Mouse (Mus musculus) macrophage (primary cell): ENCODE results near the gene Gm11213. TPM values are rescaled to one million over a fixed set of nuclear protein-coding genes. Genes with fewer than 3 reads are reported as not detected.

Experiments used
- H3K27ac ChIP-seq: fragments of 350-480 bp; formaldehyde crosslinking; 2 replicates; pipeline ENCODE4 v1.9.0; 2021
- H3K36me3 ChIP-seq: fragments of 350-480 bp; formaldehyde crosslinking; 2 replicates; pipeline ENCODE4 v1.9.0; 2021; ENCODE audit errors: inconsistent target
- H3K4me3 ChIP-seq: fragments of 350-480 bp; formaldehyde crosslinking; 2 replicates; pipeline ENCODE4 v1.9.0; 2021; ENCODE audit errors: inconsistent target
- H3K79me2 ChIP-seq: fragments of 350-480 bp; formaldehyde crosslinking; 2 replicates; pipeline ENCODE4 v1.9.0; 2021; ENCODE audit errors: inconsistent target
- WGBS: methylation state at CpG from one replicate; pipeline ENCODE4 v1.1.7; 2026; ENCODE audit warnings: inconsistent platforms; ENCODE audit not compliant: missing documents; 5-methylcytosine and 5-hydroxymethylcytosine counted together
- polyA plus RNA-seq: library from polyadenylated mRNA; stranded (reverse); fragments of 250-400 nt; gene quantifications from 3 replicates; pipeline ENCODE4 v1.2.4, GENCODE M21; 2018; ENCODE audit warnings: inconsistent platforms
- total RNA-seq, 78 experiments: library from RNA; depleted of rRNA; stranded (reverse); fragments of 250-400 nt; gene quantifications; 1 replicate in 9 of 78; 2 replicates in 24 of 78; 3 replicates in 43 of 78; 4 replicates in 2 of 78; pipeline ENCODE4 v1.2.4; 2018; ENCODE audit warnings: inconsistent platforms in 56 of 78

Gm11213 gene
- total RNA-seq (2018; cell fraction: chromatin; rRNA removed): not detected
- not detected for total RNA-seq (2018; cell fraction: cytosol; rRNA removed)
- not detected for total RNA-seq (2018; cell fraction: nucleus; rRNA removed)
- not detected in 3 replicates for polyA plus RNA-seq

DNA sequence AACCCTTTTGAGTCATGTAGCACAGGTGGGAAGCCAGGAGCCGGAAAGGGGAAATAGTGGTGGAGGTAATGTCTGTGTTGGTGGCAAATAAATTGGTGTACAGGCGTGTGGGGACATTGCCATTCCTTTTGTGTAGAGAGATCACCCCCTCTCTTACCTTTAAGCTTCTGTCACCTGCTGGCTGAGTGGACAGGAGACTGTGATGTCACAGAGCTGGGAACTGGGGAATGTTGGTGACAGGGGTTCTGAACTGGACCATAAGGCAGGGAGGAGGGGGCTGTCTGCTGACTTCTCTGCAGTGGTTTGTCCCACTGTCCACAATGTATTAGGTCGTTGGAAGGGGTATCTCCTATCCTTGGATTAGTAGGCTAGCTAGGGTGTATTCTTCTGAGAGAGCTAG is at the start of gene Gm11213:
TSS of gene Gm11213 (minus strand) at position 317 of the 400 bp plus-strand sequence.
- Histone ChIP-seq H3K4me3 (no peak within 1 kb of the TSS), H3K79me2 (no peaks in the 10 kb centered on the region), H3K36me3 (no peaks in the 10 kb centered on the region), H3K27ac (no peak within 1 kb of the TSS)
- 82% methylated on average over 3 of the region's 3 CpGs for WGBS

DNA sequence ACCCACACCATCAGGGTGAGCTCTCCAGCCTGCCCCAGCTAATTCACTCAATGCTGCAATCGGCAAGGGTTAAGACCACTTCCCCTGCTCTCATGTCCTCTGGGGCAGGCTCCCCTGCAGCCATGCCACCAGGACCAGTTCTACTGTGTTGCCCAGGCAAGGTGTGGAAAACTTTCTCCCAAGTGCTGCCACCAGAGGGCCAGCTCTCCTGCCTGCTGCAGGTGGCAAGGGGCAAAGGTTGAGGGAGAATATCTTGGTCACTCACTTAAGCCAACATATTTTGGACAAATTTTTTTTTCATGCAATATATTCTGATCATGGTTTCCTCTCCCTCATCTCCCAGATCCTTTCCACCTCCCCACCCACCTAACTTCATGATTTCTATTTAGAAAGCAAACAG is 49.3 kb upstream of the Gm11213 start:
- no peaks in the 10 kb centered on the region for H3K36me3 ChIP-seq
- H3K27ac ChIP-seq: no peak overlapping the region
- 70% methylated on average over 1 of the region's 1 CpGs for WGBS

DNA sequence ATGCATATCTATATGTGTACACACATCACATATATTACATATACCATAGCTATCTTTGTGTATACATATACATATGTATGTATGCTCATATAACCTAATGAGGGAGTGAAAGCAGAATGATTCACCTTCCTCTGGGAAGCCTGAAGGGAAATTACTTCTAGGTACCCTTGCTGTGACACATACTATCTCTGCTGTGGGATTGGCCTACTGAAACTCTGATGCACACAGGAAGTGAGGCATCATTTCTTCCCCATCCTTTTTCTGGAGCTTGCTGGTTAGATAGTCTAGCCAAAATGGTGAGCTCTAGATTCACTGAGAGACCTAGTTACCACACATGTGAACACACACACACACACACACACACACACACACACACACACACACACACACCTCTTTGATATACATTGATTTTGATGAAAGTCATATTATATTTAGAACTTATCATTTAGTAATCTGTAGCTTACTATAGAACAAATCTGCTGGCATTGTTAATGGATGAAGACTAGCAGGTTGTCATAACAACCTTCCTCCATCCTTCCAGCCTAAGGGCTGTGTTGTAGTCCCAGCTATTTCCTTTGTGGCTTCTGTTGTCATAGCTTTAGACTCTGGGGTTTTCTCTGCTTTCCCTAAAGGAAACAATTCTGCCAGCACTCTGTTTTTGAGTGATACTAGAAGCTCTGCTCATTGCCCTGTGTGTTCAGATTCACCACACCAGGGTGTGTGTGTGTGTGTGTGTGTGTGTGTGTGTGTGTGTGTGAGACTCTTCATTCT is 39.1 kb upstream of the Gm11213 start:
- Histone ChIP-seq H3K36me3 (no peaks in the 10 kb centered on the region), H3K79me2 (no peaks in the 10 kb centered on the region), H3K27ac (no peak overlapping the region), H3K4me3 (no peak overlapping the region)

More for the DNA sequence above, 49.3 kb upstream of the Gm11213 start:
- Histone ChIP-seq H3K79me2 (no peaks in the 10 kb centered on the region), H3K4me3 (no peak overlapping the region)

DNA sequence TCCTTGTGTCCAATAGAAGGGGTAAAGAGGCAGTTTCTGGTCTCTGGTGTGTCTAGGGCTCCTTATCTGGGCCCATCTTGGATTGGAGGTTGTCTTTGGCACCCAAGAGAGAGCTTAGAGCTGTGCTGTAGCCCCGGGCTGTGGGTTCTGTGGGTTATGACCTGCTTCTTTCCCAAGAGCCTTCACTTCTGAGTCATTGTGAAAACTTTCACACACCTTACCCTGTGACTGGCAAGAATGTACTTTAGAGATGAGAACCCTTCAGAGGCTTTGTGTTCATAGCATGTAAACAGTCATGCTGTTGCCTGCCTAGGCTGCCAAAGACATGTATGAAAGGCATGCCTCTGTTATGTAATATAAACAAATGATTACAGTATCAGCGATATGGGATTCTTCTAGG is 34.8 kb upstream of the Gm11213 start:
- H3K36me3 ChIP-seq: no peaks in the 10 kb centered on the region
- no peak overlapping the region for H3K27ac ChIP-seq
- H3K79me2 ChIP-seq: no peaks in the 10 kb centered on the region
- WGBS: 56% methylated on average over 2 of the region's 2 CpGs
- H3K4me3 ChIP-seq: no peak overlapping the region

DNA sequence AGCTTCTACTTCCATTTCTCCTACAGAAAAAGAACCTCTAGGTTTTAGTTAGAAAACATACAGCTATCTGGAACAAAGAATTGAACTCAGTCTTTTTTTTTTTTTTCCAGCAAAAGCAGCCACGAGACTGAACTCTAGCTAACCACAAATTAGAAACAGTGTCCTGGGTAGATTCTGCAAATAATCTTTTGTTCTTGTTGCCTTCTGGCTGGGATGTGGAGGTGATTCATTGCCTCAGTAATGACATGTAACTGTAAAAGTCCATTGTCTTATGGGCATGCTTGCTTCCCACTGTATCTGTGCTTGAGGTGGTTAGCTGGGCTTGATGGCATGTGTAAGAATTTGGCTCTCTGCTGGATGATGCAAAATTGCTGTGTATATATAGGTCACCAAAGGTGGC is 33.5 kb upstream of the Gm11213 start:
- no peaks in the 10 kb centered on the region for H3K79me2 ChIP-seq
- H3K27ac ChIP-seq: no peak overlapping the region
- no peaks in the 10 kb centered on the region for H3K36me3 ChIP-seq
- WGBS: 56% methylated on average over 1 of the region's 1 CpGs
- no peak overlapping the region for H3K4me3 ChIP-seq

DNA sequence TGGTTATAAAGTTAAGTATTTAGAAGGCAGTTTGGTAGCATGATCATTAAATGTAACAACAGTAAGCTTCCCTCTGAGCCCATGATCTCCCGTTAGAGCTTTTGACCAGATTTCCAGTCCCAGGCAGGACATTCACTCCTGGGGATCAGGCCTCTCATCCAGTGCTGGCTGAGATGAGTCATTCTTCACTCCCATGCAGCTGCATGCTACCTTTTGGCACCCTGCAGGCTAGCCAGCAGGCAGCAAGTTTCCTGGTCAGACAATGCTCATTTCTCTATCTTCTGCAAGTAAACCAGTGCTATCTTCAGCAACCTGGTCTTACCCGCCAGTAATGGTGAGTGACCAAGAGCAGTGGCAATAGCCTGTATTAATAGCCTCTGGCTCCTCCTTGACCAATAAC is 28.1 kb upstream of the Gm11213 start:
- no peak overlapping the region for H3K27ac ChIP-seq
- 93% methylated on average over 2 of the region's 2 CpGs for WGBS
- H3K79me2 ChIP-seq: no peaks in the 10 kb centered on the region
- H3K4me3 ChIP-seq: no peak overlapping the region
- no peaks in the 10 kb centered on the region for H3K36me3 ChIP-seq

DNA sequence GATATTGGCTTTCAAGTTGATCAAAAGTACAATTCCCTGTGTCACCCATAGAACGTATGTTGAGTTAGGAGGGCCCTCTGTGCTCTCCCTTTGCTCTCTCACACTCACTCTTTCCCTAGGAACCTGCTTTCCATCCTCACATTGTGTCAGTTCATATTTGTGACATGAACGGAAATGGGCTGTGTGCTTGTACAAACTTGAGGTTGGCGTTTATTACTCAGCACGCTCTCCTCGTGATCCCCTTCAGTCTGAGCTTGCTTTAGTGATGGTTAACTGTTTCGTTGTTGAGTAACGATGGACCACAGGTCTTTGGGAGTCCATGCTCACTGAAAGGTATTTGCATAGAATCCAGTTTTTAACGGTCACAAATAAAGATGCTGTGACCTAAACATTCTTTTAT is 22.1 kb upstream of the Gm11213 start:
- WGBS: 41% methylated on average over 8 of the region's 8 CpGs
- Histone ChIP-seq H3K27ac (no peak overlapping the region), H3K36me3 (no peaks in the 10 kb centered on the region)

DNA sequence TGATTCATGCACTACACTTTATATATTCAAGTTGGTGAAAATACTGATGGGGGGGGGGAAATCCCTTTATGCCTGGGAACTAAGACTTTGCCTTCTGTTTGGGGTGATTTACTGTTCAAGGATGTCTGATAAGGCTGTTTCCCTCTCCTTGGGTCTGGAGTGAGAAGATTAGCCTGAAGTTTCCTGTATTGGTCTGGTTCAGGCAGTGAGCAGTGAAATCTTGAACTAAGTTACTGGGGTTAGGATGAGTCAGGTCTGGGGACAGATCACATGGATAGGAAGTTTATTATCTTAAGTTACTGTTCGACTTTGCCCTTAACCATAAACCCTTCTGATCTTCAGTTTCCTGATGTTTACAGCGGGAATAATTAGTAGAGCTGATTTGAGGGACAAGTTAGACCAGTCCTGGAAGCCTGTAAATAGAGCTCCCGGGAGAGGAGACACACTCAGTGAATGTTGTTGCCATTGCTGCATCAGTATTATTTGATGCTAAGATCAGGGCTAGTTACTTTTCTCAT is 20.6 kb upstream of the Gm11213 start:
- no peaks in the 10 kb centered on the region for H3K79me2 ChIP-seq
- H3K27ac ChIP-seq: no peak overlapping the region
- no peak overlapping the region for H3K4me3 ChIP-seq
- no peaks in the 10 kb centered on the region for H3K36me3 ChIP-seq
- 21% methylated on average over 3 of the region's 3 CpGs for WGBS

More for the DNA sequence above, 22.1 kb upstream of the Gm11213 start:
- Histone ChIP-seq H3K4me3 (no peak overlapping the region), H3K79me2 (no peaks in the 10 kb centered on the region)

DNA sequence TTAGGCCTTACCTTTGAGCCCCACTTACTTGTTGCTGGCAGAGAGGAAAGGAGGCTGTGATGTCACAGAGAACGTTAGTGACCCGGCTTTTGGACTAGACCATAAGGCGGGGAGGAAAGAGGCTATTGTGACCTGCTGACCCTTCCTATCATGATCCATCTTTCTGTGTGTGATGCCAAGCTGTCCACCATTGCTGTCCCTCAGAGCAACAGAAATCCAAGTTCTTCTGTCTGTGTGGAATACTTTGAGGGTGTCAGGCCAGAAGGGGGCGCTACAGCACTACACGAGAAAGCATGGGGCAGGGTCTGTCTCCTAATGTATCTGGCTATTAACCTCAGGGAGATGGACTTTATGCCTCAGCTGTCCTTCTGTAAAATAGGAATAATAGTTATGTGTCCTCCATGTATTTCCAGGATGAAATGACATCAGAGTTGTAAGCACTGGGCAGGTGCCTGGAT is 17.3 kb upstream of the Gm11213 start, which contains the start of gene Tex48:
TSS of gene Tex48 (minus strand) at position 51 of the 458 bp plus-strand sequence.
- H3K27ac ChIP-seq: no peak within 1 kb of the TSS
- WGBS: 43% methylated on average over 5 of the region's 5 CpGs
- H3K4me3 ChIP-seq: no peak within 1 kb of the TSS
- H3K79me2 ChIP-seq: no peaks in the 10 kb centered on the region
- H3K36me3 ChIP-seq: no peaks in the 10 kb centered on the region

DNA sequence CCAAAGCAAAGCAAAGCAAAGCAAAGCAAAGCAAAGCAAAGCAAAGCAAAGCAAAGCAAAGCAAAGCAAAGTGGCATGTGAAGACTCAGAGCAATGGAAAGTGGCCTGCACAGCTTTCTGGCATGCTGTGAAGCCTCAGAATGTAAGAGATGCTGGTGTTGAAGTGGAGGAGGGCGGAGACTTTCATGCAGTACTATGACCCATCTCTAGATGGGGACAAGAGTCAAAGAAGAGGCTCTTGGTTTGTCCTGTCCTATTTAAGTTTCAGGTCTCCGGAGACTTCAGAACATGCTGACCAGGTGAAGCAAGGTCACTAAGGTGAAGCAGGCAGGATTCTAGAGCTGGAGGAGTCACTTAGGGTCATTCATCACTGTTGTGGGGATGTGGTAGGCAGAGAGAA is 16.8 kb upstream of the Gm11213 start:
- Histone ChIP-seq H3K27ac (no peak overlapping the region), H3K36me3 (no peaks in the 10 kb centered on the region), H3K79me2 (no peaks in the 10 kb centered on the region), H3K4me3 (no peak overlapping the region)
- 71% methylated on average over 2 of the region's 2 CpGs for WGBS

DNA sequence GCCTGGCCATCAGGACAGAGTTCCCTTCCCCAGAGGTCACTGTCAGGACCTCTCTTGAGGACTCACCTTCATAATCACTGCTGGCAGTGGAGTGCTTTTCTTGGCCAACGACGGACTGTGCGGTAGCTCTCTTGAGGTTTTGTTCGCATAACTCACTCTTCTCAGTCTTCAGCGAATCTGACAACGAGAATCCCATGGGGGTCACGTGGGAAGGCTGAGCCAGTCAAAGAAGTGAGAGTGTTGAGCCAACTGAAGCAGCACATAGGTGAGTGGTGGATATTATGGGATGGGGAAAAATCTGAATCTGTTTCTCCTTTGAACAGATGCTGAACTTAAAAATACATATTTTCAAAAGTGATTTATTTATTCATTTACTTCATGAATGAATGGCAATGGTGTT is 3.3 kb upstream of the Gm11213 start:
- Histone ChIP-seq H3K27ac (no peak overlapping the region), H3K36me3 (no peaks in the 10 kb centered on the region), H3K4me3 (no peak overlapping the region), H3K79me2 (no peaks in the 10 kb centered on the region)
- 93% methylated on average over 7 of the region's 7 CpGs for WGBS

DNA sequence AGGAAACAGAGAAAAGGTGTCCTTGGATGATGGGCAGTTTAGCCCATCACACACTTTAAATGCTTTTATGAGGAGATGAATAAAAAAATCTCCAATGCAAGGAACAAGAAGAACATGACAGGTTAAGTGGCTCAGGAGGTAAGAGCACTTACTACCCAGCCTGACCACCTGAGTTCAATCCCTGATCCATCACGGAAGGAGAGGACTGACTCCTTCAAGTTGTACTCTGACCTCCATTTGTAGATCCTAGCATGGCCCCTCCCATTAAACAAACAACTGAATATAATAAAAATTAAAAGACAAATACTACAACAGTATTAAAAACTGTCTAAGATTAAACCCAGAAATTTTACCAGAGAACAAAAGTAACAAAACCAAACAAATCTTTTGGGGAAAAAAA is 907 bp upstream of the Gm11213 start:
- Histone ChIP-seq H3K4me3 (no peak overlapping the region), H3K36me3 (no peaks in the 10 kb centered on the region), H3K79me2 (no peaks in the 10 kb centered on the region), H3K27ac (no peak overlapping the region)
- WGBS: 90% methylated on average over 1 of the region's 1 CpGs

DNA sequence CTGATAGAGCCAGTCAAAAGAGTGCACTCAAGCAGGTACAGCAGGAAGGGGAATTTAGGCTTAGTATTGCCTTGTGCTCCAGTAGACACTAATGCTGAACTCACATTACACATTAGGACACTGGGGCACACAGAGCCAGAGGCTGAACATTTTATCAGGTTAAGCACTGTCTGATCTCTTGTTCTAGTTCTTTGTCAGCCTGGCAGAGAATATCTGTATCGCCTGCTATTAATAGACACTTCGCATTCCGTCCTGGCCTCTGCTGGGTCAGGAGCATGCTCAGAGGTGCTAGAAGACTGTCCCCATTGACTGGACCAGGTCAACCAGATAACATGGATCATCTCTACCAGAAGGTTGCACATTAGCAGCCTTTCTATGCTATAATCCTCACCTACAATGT is 484 bp upstream of the Gm11213 start:
- 96% methylated on average over 3 of the region's 3 CpGs for WGBS
- no peak overlapping the region for H3K27ac ChIP-seq

DNA sequence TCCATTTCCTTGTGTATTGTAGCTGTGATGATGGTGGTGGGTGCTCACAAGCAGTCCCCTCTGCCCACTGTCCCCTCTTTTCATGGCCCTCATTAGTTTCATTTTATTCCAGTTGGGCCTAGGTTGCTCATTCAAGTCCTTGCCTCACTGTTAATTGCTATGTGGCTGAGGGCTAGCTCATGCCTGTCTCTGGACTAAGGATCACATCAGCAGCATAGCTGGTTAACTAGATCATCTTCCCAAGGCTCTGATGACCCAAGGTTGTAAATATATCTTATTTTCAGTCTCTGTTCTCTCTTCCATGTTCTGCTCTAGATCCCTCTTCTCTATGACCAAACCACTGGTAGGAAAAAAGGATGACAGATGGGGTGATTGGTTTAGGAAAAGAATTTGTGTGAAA is 3.8 kb downstream of the Gm11213 start:
- H3K27ac ChIP-seq: no peak overlapping the region
- H3K79me2 ChIP-seq: no peaks in the 10 kb centered on the region
- H3K36me3 ChIP-seq: no peaks in the 10 kb centered on the region
- no peak overlapping the region for H3K4me3 ChIP-seq

More for the DNA sequence above, 484 bp upstream of the Gm11213 start:
- Histone ChIP-seq H3K79me2 (no peaks in the 10 kb centered on the region), H3K4me3 (no peak overlapping the region), H3K36me3 (no peaks in the 10 kb centered on the region)

DNA sequence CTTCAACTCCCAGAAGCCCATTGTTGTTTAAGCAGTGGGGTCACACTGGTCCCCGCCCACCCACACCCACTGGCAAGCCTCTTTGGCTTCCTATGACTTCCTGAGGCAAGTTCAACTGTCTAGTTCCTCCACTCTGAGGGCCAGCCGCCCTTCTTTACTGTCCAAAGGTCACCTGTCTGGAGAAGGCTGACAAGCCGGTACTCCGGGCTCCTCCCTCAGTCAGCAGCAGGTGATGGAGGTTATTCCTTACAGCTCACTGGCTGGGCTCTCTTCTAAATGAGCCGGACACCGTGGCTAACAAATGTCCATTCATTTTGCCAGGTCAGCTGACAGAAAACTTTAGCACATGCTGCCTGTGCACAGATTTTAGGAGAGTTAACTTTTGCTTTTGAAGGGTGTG is 4.3 kb downstream of the Gm11213 start:
- H3K27ac ChIP-seq: no peak overlapping the region
- H3K36me3 ChIP-seq: no peaks in the 10 kb centered on the region
- 86% methylated on average over 6 of the region's 6 CpGs for WGBS
- no peaks in the 10 kb centered on the region for H3K79me2 ChIP-seq
- no peak overlapping the region for H3K4me3 ChIP-seq
